Mouse (Mus musculus) MEL (cell line): ENCODE measurements around the gene Gbx2. TPM values are rescaled to one million over a fixed set of nuclear protein-coding genes. Genes with fewer than 3 reads are reported as not detected.

Source experiments
- DNase-seq: peaks from one replicate; pipeline ENCODE4 v3.0.0; 2011; ENCODE audit warnings: low read depth, low spot score
- H3K27ac ChIP-seq: 2 replicates; pipeline ENCODE4 v1.5.1; 2012; ENCODE audit warnings: low read depth, mild to moderate bottlenecking, control low read depth, low read length, moderate library complexity; ENCODE audit not compliant: control insufficient read depth
- H3K27me3 ChIP-seq, 2 experiments: fragments of 150-350 bp in 1 of 2; sonication (generic) in 1 of 2; 2 replicates each; pipeline ENCODE4 v1.6.1; 2012; ENCODE audit warnings: low read length in 2 of 2, mild to moderate bottlenecking in 2 of 2, improper control_type of control experiment in 1 of 2, moderate library complexity in 1 of 2; ENCODE audit not compliant: insufficient read depth in 2 of 2, control insufficient read depth in 1 of 2
- H3K36me3 ChIP-seq, 2 experiments: 2 replicates each; pipeline ENCODE4 v1.6.1; 2012 to 2014; ENCODE audit warnings: low read length in 2 of 2, improper control_type of control experiment in 1 of 2, inconsistent platforms in 1 of 2, mild to moderate bottlenecking in 1 of 2; ENCODE audit not compliant: insufficient read depth in 2 of 2, control insufficient read depth in 1 of 2
- H3K4me1 ChIP-seq, 2 experiments: fragments of 150-350 bp in 1 of 2; sonication (generic) in 1 of 2; 2 replicates each; pipeline ENCODE4 v1.6.1; 2012; ENCODE audit warnings: low read length in 2 of 2, improper control_type of control experiment in 1 of 2, mild to moderate bottlenecking in 1 of 2; ENCODE audit not compliant: insufficient read depth in 2 of 2, control insufficient read depth in 1 of 2
- H3K4me3 ChIP-seq, 2 experiments: fragments of 150-350 bp in 1 of 2; sonication (generic) in 1 of 2; 2 replicates each; pipeline ENCODE4 v1.5.1; 2012; ENCODE audit warnings: low read depth in 2 of 2, low read length in 2 of 2, mild to moderate bottlenecking in 2 of 2, moderate library complexity in 2 of 2, control low read depth in 1 of 2, improper control_type of control experiment in 1 of 2; ENCODE audit not compliant: control insufficient read depth in 1 of 2, insufficient read depth in 1 of 2
- H3K79me2 ChIP-seq: 2 replicates; pipeline ENCODE4 v1.6.1; 2012; ENCODE audit warnings: mild to moderate bottlenecking, low read length, moderate library complexity; ENCODE audit not compliant: control insufficient read depth, poor library complexity, insufficient read depth
- H3K9ac ChIP-seq: 2 replicates; pipeline ENCODE4 v1.6.1; 2012; ENCODE audit warnings: low read depth, mild to moderate bottlenecking, control low read depth, low read length, moderate library complexity; ENCODE audit not compliant: control insufficient read depth, poor library complexity, severe bottlenecking
- H3K9me3 ChIP-seq: fragments of 150-350 bp; sonication (generic); replicated peaks from 2 replicates; pipeline ENCODE4 v1.6.1; 2012; ENCODE audit warnings: mild to moderate bottlenecking, low read length, improper control_type of control experiment, moderate library complexity; ENCODE audit not compliant: insufficient read depth
- BHLHE40 ChIP-seq: IDR thresholded peaks from 2 replicates; pipeline ENCODE4 v1.6.1; 2012; ENCODE audit warnings: low read depth, mild to moderate bottlenecking, inconsistent platforms, low read length, improper control_type of control experiment, borderline replicate concordance
- CHD1 ChIP-seq: IDR thresholded peaks from 2 replicates; pipeline ENCODE4 v1.6.1; 2012; ENCODE audit warnings: low read depth, mild to moderate bottlenecking, inconsistent platforms, low read length, improper control_type of control experiment
- CHD2 ChIP-seq: IDR thresholded peaks from 2 replicates; pipeline ENCODE4 v1.6.1; 2011; ENCODE audit warnings: low read length, improper control_type of control experiment
- CTCF ChIP-seq, 3 experiments: IDR thresholded peaks in 2 of 3; conservative IDR thresholded peaks in 1 of 3; 2 replicates each; pipeline ENCODE4 v1.5.1; 2011 to 2012; ENCODE audit warnings: low read length in 3 of 3, low read depth in 2 of 3, mild to moderate bottlenecking in 2 of 3, improper control_type of control experiment in 1 of 3, inconsistent platforms in 1 of 3, mixed read lengths in 1 of 3, moderate library complexity in 1 of 3; ENCODE audit not compliant: control insufficient read depth in 1 of 3, insufficient read depth in 1 of 3, poor library complexity in 1 of 3, severe bottlenecking in 1 of 3
- E2F4 ChIP-seq: IDR thresholded peaks from 2 replicates; pipeline ENCODE4 v1.6.1; 2011; ENCODE audit warnings: low read depth, low read length, improper control_type of control experiment, borderline replicate concordance
- ELF1 ChIP-seq: IDR thresholded peaks from 2 replicates; pipeline ENCODE4 v1.6.1; 2014; ENCODE audit warnings: low read depth, mild to moderate bottlenecking, inconsistent platforms, low read length, improper control_type of control experiment, moderate library complexity
- GABPA ChIP-seq: IDR thresholded peaks from 2 replicates; pipeline ENCODE4 v1.6.1; 2012; ENCODE audit warnings: low read depth, mild to moderate bottlenecking, inconsistent platforms, low read length, improper control_type of control experiment, moderate library complexity
- GATA1 ChIP-seq: IDR thresholded peaks from 2 replicates; pipeline ENCODE4 v1.6.1; 2011; ENCODE audit warnings: low read depth, low read length, improper control_type of control experiment
- HCFC1 ChIP-seq: IDR thresholded peaks from 2 replicates; pipeline ENCODE4 v1.6.1; 2012; ENCODE audit warnings: low read depth, mild to moderate bottlenecking, inconsistent platforms, low read length, improper control_type of control experiment, moderate library complexity
- JUND ChIP-seq: IDR thresholded peaks from 2 replicates; pipeline ENCODE4 v1.6.1; 2011; ENCODE audit warnings: low read depth, mild to moderate bottlenecking, improper control_type of control experiment, low read length
- KAT2A ChIP-seq: conservative IDR thresholded peaks from 2 replicates; pipeline ENCODE4 v1.6.1; 2012; ENCODE audit warnings: low read depth, low read length, improper control_type of control experiment, inconsistent platforms
- MAFK ChIP-seq: IDR thresholded peaks from 2 replicates; pipeline ENCODE4 v1.6.1; 2011; ENCODE audit warnings: low read depth, mild to moderate bottlenecking, low read length, improper control_type of control experiment, borderline replicate concordance
- MAZ ChIP-seq: IDR thresholded peaks from 2 replicates; pipeline ENCODE4 v1.6.1; 2012; ENCODE audit warnings: low read depth, mild to moderate bottlenecking, inconsistent platforms, low read length, improper control_type of control experiment
- MEF2A ChIP-seq: IDR thresholded peaks from 2 replicates; pipeline ENCODE4 v1.6.1; 2014; ENCODE audit warnings: low read depth, mild to moderate bottlenecking, inconsistent platforms, low read length, improper control_type of control experiment; ENCODE audit not compliant: poor library complexity, insufficient replicate concordance, severe bottlenecking; ENCODE audit errors: extremely low read depth
- MYC ChIP-seq: IDR thresholded peaks from 2 replicates; pipeline ENCODE4 v1.6.1; 2011; ENCODE audit warnings: low read depth, mild to moderate bottlenecking, low read length, improper control_type of control experiment, moderate library complexity
- NELFE ChIP-seq: IDR thresholded peaks from 2 replicates; pipeline ENCODE4 v1.6.1; 2011; ENCODE audit warnings: low read depth, low read length, improper control_type of control experiment
- POLR2AphosphoS2 ChIP-seq: IDR thresholded peaks from 2 replicates; pipeline ENCODE4 v1.6.1; 2011; ENCODE audit warnings: low read length, improper control_type of control experiment
- POLR2AphosphoS5 ChIP-seq: IDR thresholded peaks from 2 replicates; pipeline ENCODE4 v1.6.1; 2012; ENCODE audit warnings: low read depth, borderline replicate concordance, mild to moderate bottlenecking, inconsistent platforms, low read length, moderate library complexity, mixed read lengths
- RAD21 ChIP-seq: IDR thresholded peaks from 2 replicates; pipeline ENCODE4 v1.6.1; 2011; ENCODE audit warnings: mild to moderate bottlenecking, low read depth, low read length, improper control_type of control experiment
- SMC3 ChIP-seq: IDR thresholded peaks from 2 replicates; pipeline ENCODE4 v1.6.1; 2011; ENCODE audit warnings: low read depth, low read length, improper control_type of control experiment
- TAL1 ChIP-seq: IDR thresholded peaks from 2 replicates; pipeline ENCODE4 v1.6.1; 2012; ENCODE audit warnings: mild to moderate bottlenecking, inconsistent platforms, low read length, moderate library complexity, mixed read lengths
- TBP ChIP-seq: IDR thresholded peaks from 2 replicates; pipeline ENCODE4 v1.8.0; 2011; ENCODE audit warnings: low read depth, low read length, improper control_type of control experiment
- USF1 ChIP-seq: IDR thresholded peaks from 2 replicates; pipeline ENCODE4 v1.6.1; 2014; ENCODE audit warnings: low read depth, mild to moderate bottlenecking, inconsistent platforms, low read length, improper control_type of control experiment, moderate library complexity
- USF2 ChIP-seq, 2 experiments: IDR thresholded peaks; 2 replicates each; pipeline ENCODE4 v1.6.1; 2011 to 2012; ENCODE audit warnings: improper control_type of control experiment in 2 of 2, low read length in 2 of 2, borderline replicate concordance in 1 of 2, inconsistent platforms in 1 of 2, low read depth in 1 of 2, mild to moderate bottlenecking in 1 of 2; ENCODE audit not compliant: insufficient read depth in 1 of 2
- ZC3H11A ChIP-seq: IDR thresholded peaks from 2 replicates; pipeline ENCODE4 v1.6.1; 2012; ENCODE audit warnings: low read depth, mild to moderate bottlenecking, inconsistent platforms, low read length, improper control_type of control experiment
- ZKSCAN1 ChIP-seq: IDR thresholded peaks from 2 replicates; pipeline ENCODE4 v1.6.1; 2012; ENCODE audit warnings: low read depth, mild to moderate bottlenecking, inconsistent platforms, low read length, improper control_type of control experiment, moderate library complexity
- ZNF384 ChIP-seq: IDR thresholded peaks from 2 replicates; pipeline ENCODE4 v1.6.1; 2012; ENCODE audit warnings: low read depth, mild to moderate bottlenecking, inconsistent platforms, low read length, improper control_type of control experiment
- polyA plus RNA-seq, 2 experiments: library from polyadenylated mRNA; stranded (reverse) in 1 of 2; unstranded in 1 of 2; fragments of >175 nt in 1 of 2; fragments of >200 nt in 1 of 2; gene quantifications; 2 replicates each; pipeline versions ENCODE4 v1.2.1 to v1.2.4; 2012; ENCODE audit warnings: low replicate concordance in 2 of 2, low read depth in 1 of 2; ENCODE audit not compliant: insufficient read length in 2 of 2, insufficient read depth in 1 of 2, missing spikeins in 1 of 2
- total RNA-seq: library from RNA; depleted of rRNA; stranded (reverse); fragments of 300-350 nt; gene quantifications from 2 replicates; pipeline ENCODE4 v1.2.3, GENCODE M21; 2012

Gene Gbx2
- total and polyA plus RNA-seq, 3 experiments: not detected

DNA sequence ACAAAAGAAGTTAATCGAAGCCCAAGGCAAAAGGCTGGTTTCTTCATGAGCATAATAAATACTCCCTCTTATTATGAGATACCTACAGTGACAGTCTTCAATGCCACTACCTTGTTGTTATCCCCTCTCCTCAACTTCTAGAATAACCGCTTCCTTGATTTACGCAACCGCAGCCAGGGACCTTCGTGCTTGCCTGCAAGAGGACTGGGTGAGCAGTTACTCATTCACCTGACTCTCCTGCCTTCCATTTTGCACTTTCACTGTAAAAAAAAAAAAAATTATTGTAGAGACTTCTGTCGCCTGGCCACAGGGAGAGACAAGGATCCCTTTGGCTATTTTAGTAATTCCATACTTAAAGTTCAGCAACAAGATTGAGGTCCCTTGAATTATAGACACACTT lies 2.0 kb upstream of the Gbx2 start:
- TF ChIP-seq ELF1: no peak
- no peak for TF ChIP-seq BHLHE40
- TF ChIP-seq ZNF384: no peak
- no peak for TF ChIP-seq MYC
- TF ChIP-seq POLR2AphosphoS5: no peak
- no peak for TF ChIP-seq RAD21
- TF ChIP-seq CTCF (IDR thresholded peaks at IDR 0.05 in 2 of 3, conservative IDR thresholded peaks at IDR 0.05 in 1 of 3; ENCODE audit: control insufficient read depth in 1 of 3, insufficient read depth in 1 of 3, low read depth in 2 of 3, low read length in 3 of 3, poor library complexity in 1 of 3, severe bottlenecking in 1 of 3): no peak
- TF ChIP-seq CHD2: no peak
- no peak for TF ChIP-seq MAZ
- TF ChIP-seq USF2 (IDR thresholded peaks at IDR 0.05; ENCODE audit: borderline replicate concordance in 1 of 2, insufficient read depth in 1 of 2, low read depth in 1 of 2, low read length in 2 of 2): no peak
- no peak for TF ChIP-seq KAT2A
- TF ChIP-seq TBP: no peak
- no peak for TF ChIP-seq USF1
- no peak for TF ChIP-seq E2F4
- no peak for TF ChIP-seq MAFK
- no peak for TF ChIP-seq ZKSCAN1
- TF ChIP-seq, all 39 proteins: peak for 0
- no peaks in the 10 kb centered on the region for H3K79me2 ChIP-seq
- no peaks in the 10 kb centered on the region for H3K4me1 ChIP-seq
- no peak overlapping the region for H3K4me3 ChIP-seq
- no peaks in the 10 kb centered on the region for H3K27me3 ChIP-seq
- H3K36me3 ChIP-seq: no peaks in the 10 kb centered on the region
- no peak overlapping the region for H3K27ac ChIP-seq
- H3K9me3 ChIP-seq: no peaks in the 10 kb centered on the region
- H3K9ac ChIP-seq: no peak overlapping the region
- no peak for DNase-seq

DNA sequence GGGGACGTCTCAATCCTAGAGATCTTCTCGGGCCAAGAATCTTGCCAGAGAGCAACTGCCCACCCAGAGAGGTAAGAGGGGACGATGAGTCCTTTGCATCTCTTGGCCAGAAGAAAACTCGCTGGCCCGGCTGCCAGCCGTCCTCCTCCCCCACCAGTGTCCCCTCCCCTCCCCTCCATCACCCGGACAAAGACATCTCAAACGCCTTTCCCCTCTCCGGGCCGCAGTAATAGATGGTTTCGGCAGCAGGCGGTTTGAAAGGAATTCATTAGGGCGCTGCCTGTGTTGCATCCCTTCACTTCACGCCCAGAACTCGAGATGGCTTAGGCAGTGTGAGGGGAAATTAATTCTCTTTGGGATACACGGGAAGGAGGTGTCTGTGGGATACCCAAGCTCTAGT lies 1.6 kb upstream of the Gbx2 start:
- Histone ChIP-seq H3K4me1 (no peaks in the 10 kb centered on the region), H3K9ac (no peak overlapping the region), H3K27me3 (no peaks in the 10 kb centered on the region), H3K27ac (no peak overlapping the region), H3K36me3 (no peaks in the 10 kb centered on the region), H3K79me2 (no peaks in the 10 kb centered on the region), H3K4me3 (no peak overlapping the region), H3K9me3 (no peaks in the 10 kb centered on the region)
- DNase-seq: no peak
- no peak for TF ChIP-seq TAL1
- no peak for TF ChIP-seq GATA1
- TF ChIP-seq NELFE: no peak
- no peak for TF ChIP-seq CTCF (IDR thresholded peaks at IDR 0.05 in 2 of 3, conservative IDR thresholded peaks at IDR 0.05 in 1 of 3; ENCODE audit: control insufficient read depth in 1 of 3, insufficient read depth in 1 of 3, low read depth in 2 of 3, low read length in 3 of 3, poor library complexity in 1 of 3, severe bottlenecking in 1 of 3)
- no peak for TF ChIP-seq CHD1
- no peak for TF ChIP-seq SMC3
- no peak for TF ChIP-seq POLR2AphosphoS5
- no peak for TF ChIP-seq MEF2A
- TF ChIP-seq MAFK: no peak
- TF ChIP-seq ZC3H11A: no peak
- no peak for TF ChIP-seq BHLHE40
- TF ChIP-seq HCFC1: no peak
- TF ChIP-seq JUND: no peak
- no peak for TF ChIP-seq USF1
- TF ChIP-seq POLR2AphosphoS2: no peak
- no peak for TF ChIP-seq ZKSCAN1
- TF ChIP-seq ZNF384: no peak
- no peak for TF ChIP-seq KAT2A
- no peak for TF ChIP-seq GABPA
